In genomic region chr1:45761468-45761795, GRCm38 (mm10) we compare ENCODE assay signal across 12 mouse cellular contexts. TPM values are rescaled to one million over a fixed set of nuclear protein-coding genes. Genes with fewer than 3 reads are reported as not detected.
DNase-seq lines count a peak whose midpoint lies in the region; ATAC-seq and TF ChIP-seq lines count a peak whose summit lies in the region.
"Had no signal": no experiment of that assay in that cellular context is flagged by ENCODE, and none has a peak within 500 bp of the region (broad histone marks: within the 10 kb centered on the region; RNA-seq: fewer than 3 reads in every experiment).

No protein-coding gene starts in this region.

- no peak overlapping the region for H3K9ac ChIP-seq in kidney, embryonic 16.5 days (replicated peaks; ENCODE audit: low read length)
- H3K9ac ChIP-seq in limb, embryonic 11.5 days (ENCODE audit: low read length) = no peak overlapping the region
- H3K9ac ChIP-seq: hindbrain, embryonic 15.5 days; midbrain, embryonic 12.5 days had no signal

- H3K4me2 ChIP-seq in kidney, embryonic 16.5 days (replicated peaks; ENCODE audit: low read depth, low read length) = no peak overlapping the region
- H3K4me2 ChIP-seq in limb, embryonic 11.5 days (ENCODE audit: low read depth, severe bottlenecking) = no peak overlapping the region
- H3K4me2 ChIP-seq: hindbrain, embryonic 15.5 days; midbrain, embryonic 12.5 days had no signal

- TF ChIP-seq CTCF in small intestine, adult 2 months (IDR thresholded peaks at IDR 0.05; ENCODE audit: extremely low read depth, insufficient read length, insufficient replicate concordance, low read depth, low read length) = no peak

- no peak for ATAC-seq in kidney, embryonic 16.5 days (ENCODE audit: low FRiP score, low TSS enrichment)
- ATAC-seq in limb, embryonic 11.5 days (ENCODE audit: insufficient number of reproducible peaks, low FRiP score, low TSS enrichment, low read depth) = peak; percentile 46; the same call in 1 of the 2 replicates

- WGBS in kidney, embryonic 16.5 days = 54% methylated on average over 1 of the region's 1 CpGs
- 37% methylated on average over 1 of the region's 1 CpGs for WGBS in embryonic facial prominence, embryonic 10.5 days
- 26% methylated on average over 1 of the region's 1 CpGs for WGBS in limb, embryonic 11.5 days
- WGBS in small intestine, adult 2 months = 42% methylated on average over 1 of the region's 1 CpGs

- DNase-seq in kidney, adult 11 months = no peak
- peak; percentile 44 for DNase-seq in embryonic facial prominence, embryonic 10.5 days (ENCODE audit: low spot score)
- peak; percentile 44 for DNase-seq in limb, embryonic 11.5 days (ENCODE audit: low spot score)
- no peak for DNase-seq in thymus, postnatal 10 days (ENCODE audit: low spot score in 2 of 2)
- DNase-seq in retina, embryonic 14.5 days (ENCODE audit: low spot score) = no peak
- DNase-seq in T-cell, adult 2 months (ENCODE audit: low spot score) = no peak
- DNase-seq: adrenal gland, adult 2 months; cerebellum, postnatal 10 days had no signal

- no peaks in the 10 kb centered on the region for H3K27me3 ChIP-seq in kidney, embryonic 16.5 days (ENCODE audit: insufficient read depth, low read length)
- H3K27me3 ChIP-seq in embryonic facial prominence, embryonic 10.5 days (replicated peaks; ENCODE audit: low read depth, poor library complexity, severe bottlenecking) = no peaks in the 10 kb centered on the region
- no peaks in the 10 kb centered on the region for H3K27me3 ChIP-seq in limb, embryonic 11.5 days (ENCODE audit: control insufficient read depth, insufficient read depth, low read length)
- no peaks in the 10 kb centered on the region for H3K27me3 ChIP-seq in small intestine, adult 2 months (ENCODE audit: control insufficient read depth, insufficient read depth, low read length)
- H3K27me3 ChIP-seq: hindbrain, embryonic 15.5 days; midbrain, embryonic 12.5 days had no signal

- H3K9me3 ChIP-seq in kidney, embryonic 16.5 days (ENCODE audit: low read length) = no peaks in the 10 kb centered on the region
- H3K9me3 ChIP-seq in embryonic facial prominence, embryonic 10.5 days = no peaks in the 10 kb centered on the region
- no peaks in the 10 kb centered on the region for H3K9me3 ChIP-seq in limb, embryonic 11.5 days (ENCODE audit: control insufficient read depth, low read length)
- H3K9me3 ChIP-seq: hindbrain, embryonic 15.5 days; midbrain, embryonic 12.5 days had no signal

- H3K27ac ChIP-seq in kidney, embryonic 16.5 days (ENCODE audit: low read length) = peak overlapping the region; percentile 86
- peak overlapping the region; percentile 81 for H3K27ac ChIP-seq in embryonic facial prominence, embryonic 10.5 days (replicated peaks)
- peak overlapping the region; percentile 85 for H3K27ac ChIP-seq in limb, embryonic 11.5 days (replicated peaks; ENCODE audit: low read depth, low read length)
- peak overlapping the region; percentile 28; the same call in 1 of the 2 replicates for H3K27ac ChIP-seq in small intestine, adult 2 months (ENCODE audit: insufficient read depth, low read depth, low read length)
- H3K27ac ChIP-seq: hindbrain, embryonic 15.5 days; midbrain, embryonic 12.5 days had no signal

- no peak overlapping the region for H3K4me3 ChIP-seq in kidney, embryonic 16.5 days (ENCODE audit: low read length)
- no peak overlapping the region for H3K4me3 ChIP-seq in embryonic facial prominence, embryonic 10.5 days
- H3K4me3 ChIP-seq in limb, embryonic 11.5 days (ENCODE audit: low read depth, low read length) = no peak overlapping the region
- H3K4me3 ChIP-seq in small intestine, adult 2 months (ENCODE audit: low read depth, low read length) = no peak overlapping the region
- H3K4me3 ChIP-seq: hindbrain, embryonic 15.5 days; midbrain, embryonic 12.5 days had no signal

- no peaks in the 10 kb centered on the region for H3K36me3 ChIP-seq in kidney, embryonic 16.5 days (ENCODE audit: insufficient read depth, low read length)
- H3K36me3 ChIP-seq in embryonic facial prominence, embryonic 10.5 days (replicated peaks) = no peaks in the 10 kb centered on the region
- H3K36me3 ChIP-seq in limb, embryonic 11.5 days (ENCODE audit: control insufficient read depth, insufficient read depth, low read length) = no peaks in the 10 kb centered on the region
- H3K36me3 ChIP-seq in small intestine, adult 2 months (ENCODE audit: control insufficient read depth, insufficient read depth, low read length) = no peaks in the 10 kb centered on the region
- H3K36me3 ChIP-seq: hindbrain, embryonic 15.5 days; midbrain, embryonic 12.5 days had no signal

- H3K4me1 ChIP-seq in kidney, embryonic 16.5 days (ENCODE audit: insufficient read depth, low read length) = peaks cover 20% of the 10 kb centered on the region; the same call in 1 of the 2 replicates
- peaks cover 34% of the 10 kb centered on the region for H3K4me1 ChIP-seq in embryonic facial prominence, embryonic 10.5 days
- peaks cover 5% of the 10 kb centered on the region; the same call in 1 of the 2 replicates for H3K4me1 ChIP-seq in limb, embryonic 11.5 days (ENCODE audit: control insufficient read depth, insufficient read depth, low read length)
- no peaks in the 10 kb centered on the region for H3K4me1 ChIP-seq in small intestine, adult 2 months (ENCODE audit: control insufficient read depth, insufficient read depth, insufficient read length, low read length)
- H3K4me1 ChIP-seq: hindbrain, embryonic 15.5 days; midbrain, embryonic 12.5 days had no signal

- TF ChIP-seq POLR2A in small intestine, adult 2 months (IDR thresholded peaks at IDR 0.05; ENCODE audit: low read depth, low read length) = no peak

RNA-seq across cellular contexts. Expression of gene Wdr75, which starts 33.5 kb away (rescaled TPM):
- polyA plus RNA-seq in kidney, embryonic 16.5 days (2015; fragmentation: Nextera tagmentation; extraction: Ambion mirVana) = 58.7 and 64.6 TPM in 2 replicates
- polyA plus RNA-seq in embryonic facial prominence, embryonic 10.5 days (2016; fragmentation: Nextera tagmentation; extraction: Ambion mirVana) = 96.0 and 103 TPM in 2 replicates
- polyA plus RNA-seq in limb, embryonic 11.5 days (2014; fragmentation: Nextera tagmentation; extraction: Ambion mirVana) = 91.2 and 98.2 TPM in 2 replicates
- 6.8 and 12.3 TPM in 2 replicates for polyA plus RNA-seq in small intestine, adult 2 months (2012; rRNA removed)

Comparison
In these comparisons a context has a peak if more than half of its experiments do, and no peak if none do; other contexts are left out.
1. H3K27ac ChIP-seq: peak in every context shown above with its lines; median percentile 86 in kidney, embryonic 16.5 days; 85 in limb, embryonic 11.5 days; 81 in embryonic facial prominence, embryonic 10.5 days; 28 in small intestine, adult 2 months.
2. DNase-seq: peak in embryonic facial prominence, embryonic 10.5 days (single experiment) and limb, embryonic 11.5 days (single experiment); none in kidney, adult 11 months (single experiment), thymus, postnatal 10 days (0 of 2), retina, embryonic 14.5 days (single experiment) and T-cell, adult 2 months (single experiment).